Mouse (Mus musculus) lung, embryonic 15.5 days (tissue): Measurements from ENCODE around the gene Fpr1. TPM values are rescaled to one million over a fixed set of nuclear protein-coding genes. Genes with fewer than 3 reads are reported as not detected.
A peak's percentile ranks its signal among the peaks of the same experiment; 100 is the strongest.
"Not testable (repeated sequence)": the region's sequence is repeated elsewhere in the genome, so short reads cannot be mapped to it uniquely, and the experiment has no call there.

ENCODE experiments used
- ATAC-seq: fragments of 200-750 bp; cut with Nextera tagmentation; 2 replicates; pipeline ENCODE4 v1.8.0; 2017; ENCODE audit warnings: moderate number of reproducible peaks, borderline replicate concordance; ENCODE audit not compliant: low FRiP score, low TSS enrichment; ENCODE audit errors: extremely low read depth
- H3K27ac ChIP-seq: fragments of 300-500 bp; sonication (generic); 2 replicates; pipeline ENCODE4 v1.5.1; 2015; ENCODE audit warnings: moderate library complexity, mild to moderate bottlenecking, inconsistent platforms
- H3K27me3 ChIP-seq: fragments of 300-500 bp; sonication (generic); 2 replicates; pipeline ENCODE4 v1.6.1; 2015; ENCODE audit warnings: inconsistent platforms
- H3K36me3 ChIP-seq: fragments of 300-500 bp; sonication (generic); 2 replicates; pipeline ENCODE4 v1.6.1; 2015; ENCODE audit warnings: inconsistent platforms
- H3K4me1 ChIP-seq: fragments of 300-500 bp; sonication (generic); 2 replicates; pipeline ENCODE4 v1.6.1; 2015; ENCODE audit warnings: inconsistent platforms
- H3K4me2 ChIP-seq: fragments of 300-500 bp; sonication (generic); 2 replicates; pipeline ENCODE4 v1.6.1; 2015; ENCODE audit warnings: inconsistent platforms, mild to moderate bottlenecking, moderate library complexity
- H3K4me3 ChIP-seq: fragments of 300-500 bp; sonication (generic); 2 replicates; pipeline ENCODE4 v1.5.1; 2015; ENCODE audit warnings: mild to moderate bottlenecking, inconsistent platforms
- H3K9ac ChIP-seq: fragments of 300-500 bp; sonication (generic); 2 replicates; pipeline ENCODE4 v1.6.1; 2015; ENCODE audit warnings: inconsistent platforms
- H3K9me3 ChIP-seq: fragments of 300-500 bp; sonication (generic); 2 replicates; pipeline ENCODE4 v1.6.1; 2016; ENCODE audit warnings: inconsistent platforms
- WGBS: fragments of 180-500 bp; shearing (Covaris S2); methylation state at CpG from one replicate; pipeline ENCODE4 v1.1.7; 2015; 5-methylcytosine and 5-hydroxymethylcytosine counted together
- polyA plus RNA-seq: library from polyadenylated mRNA; unstranded; fragments of >200 nt; fragmentation: Nextera tagmentation; extraction: Ambion mirVana; gene quantifications from 2 replicates; pipeline ENCODE4 v1.2.1, GENCODE M21; 2015

The Fpr1 gene
- polyA plus RNA-seq, 1 experiment from 2014 or later: 0.91 TPM

DNA sequence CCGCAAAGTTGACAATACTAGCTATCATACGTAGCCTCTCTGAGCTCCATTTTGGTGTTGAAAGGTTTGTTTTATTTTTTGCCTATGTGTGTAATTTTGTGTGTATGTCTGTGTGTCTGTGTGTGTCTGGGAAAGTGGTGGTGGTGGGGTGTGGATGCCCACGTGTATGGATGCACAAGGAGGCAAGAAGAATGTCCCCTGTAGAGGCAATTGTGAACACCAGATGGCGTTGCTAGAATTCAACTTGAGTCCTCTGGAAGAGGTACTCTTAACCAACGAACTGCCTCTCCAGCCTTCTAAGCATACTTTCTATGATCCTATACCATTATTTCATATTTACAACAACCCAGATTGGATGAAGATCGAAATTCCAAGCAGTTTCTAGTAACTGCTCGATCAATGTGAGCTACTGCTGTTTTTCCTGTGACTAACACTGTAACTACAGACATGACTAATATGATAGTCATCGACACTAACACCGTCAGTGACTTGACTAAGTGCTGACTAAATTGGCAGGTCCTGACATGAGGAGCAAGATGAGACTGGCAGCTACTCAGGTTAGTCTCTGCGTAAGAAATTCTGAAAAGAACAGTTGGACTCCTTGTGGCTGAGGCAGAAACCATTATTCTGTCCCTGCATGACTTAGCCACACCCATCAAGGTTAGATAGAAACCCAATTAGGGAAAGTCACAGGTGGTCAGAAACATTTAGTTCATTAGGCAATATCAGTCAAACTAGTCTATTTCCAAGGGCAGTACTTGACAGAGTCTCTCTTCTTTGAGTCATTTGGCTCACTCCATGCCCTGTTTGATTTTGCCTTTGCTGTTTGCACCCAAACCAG, 38.3 kb downstream of the Fpr1 start:
- ATAC-seq: no peak
- Histone ChIP-seq H3K36me3 (peaks cover 21% of the 10 kb centered on the region), H3K9ac (no peak overlapping the region), H3K27ac (no peak overlapping the region), H3K4me3 (no peak overlapping the region), H3K9me3 (no peaks in the 10 kb centered on the region), H3K4me2 (no peak overlapping the region), H3K27me3 (no peaks in the 10 kb centered on the region), H3K4me1 (no peaks in the 10 kb centered on the region)
- 71% methylated on average over 10 of the region's 10 CpGs for WGBS

- WGBS: 63% methylated on average over 3 of the region's 3 CpGs
- H3K9me3 ChIP-seq, H3K4me3 ChIP-seq, ATAC-seq, H3K4me2 ChIP-seq, H3K27ac ChIP-seq, H3K9ac ChIP-seq, H3K27me3 ChIP-seq, H3K4me1 ChIP-seq: not testable (repeated sequence)
- H3K36me3 ChIP-seq: peaks cover 29% of the 10 kb centered on the region
Observed at GRCm38 (mm10) chr17:17844606-17845005, 39.1 kb downstream of the Fpr1 start.

DNA sequence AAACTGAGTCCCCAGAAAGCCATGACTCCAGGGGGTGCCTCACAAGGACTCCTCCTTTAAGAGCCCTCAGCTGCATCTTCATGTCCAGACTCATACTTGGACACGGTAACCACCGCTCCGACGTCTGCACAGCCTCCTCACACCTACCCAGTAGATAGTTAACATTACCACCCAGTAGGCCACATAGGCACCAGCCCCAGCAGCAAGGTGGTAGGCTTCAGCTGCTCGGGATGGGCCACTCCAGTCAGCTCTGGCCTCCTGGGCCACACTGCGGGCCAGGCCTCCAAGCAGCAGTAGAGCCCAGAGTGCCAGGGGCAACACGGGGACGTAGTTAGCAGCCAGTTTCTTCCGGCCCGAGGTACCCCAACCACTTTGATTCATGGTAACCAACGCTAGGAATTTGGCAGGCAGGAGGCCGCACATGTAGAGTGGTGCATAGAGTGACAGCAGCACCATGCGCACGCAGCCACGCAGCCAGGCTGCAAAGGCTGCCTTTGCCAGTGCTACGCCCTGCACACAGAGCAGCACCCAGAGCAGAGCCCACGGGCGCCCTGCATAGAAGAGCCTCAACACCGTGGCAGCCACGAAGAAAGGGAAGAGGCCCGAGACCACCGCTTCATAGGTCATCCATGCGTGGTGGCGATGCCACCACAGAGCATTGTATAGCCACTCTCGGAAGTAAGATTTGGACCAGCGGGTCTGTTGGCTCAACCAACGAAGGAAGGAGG, 40.0 kb downstream of the Fpr1 start:
- 65% methylated on average over 27 of the region's 27 CpGs for WGBS

GRCm38 (mm10) chr17:17840796-17841195, 42.9 kb downstream of the Fpr1 start:
- Histone ChIP-seq H3K4me2 (no peak overlapping the region), H3K27me3 (no peaks in the 10 kb centered on the region), H3K9me3 (no peaks in the 10 kb centered on the region), H3K4me3 (no peak overlapping the region), H3K4me1 (peaks cover 20% of the 10 kb centered on the region), H3K36me3 (peaks cover 47% of the 10 kb centered on the region), H3K9ac (no peak overlapping the region), H3K27ac (no peak overlapping the region)
- WGBS: 89% methylated on average over 7 of the region's 7 CpGs
- ATAC-seq: no peak

More for the DNA sequence above, 40.0 kb downstream of the Fpr1 start:
- Histone ChIP-seq H3K4me3 (no peak overlapping the region), H3K9ac (no peak overlapping the region), H3K4me2 (no peak overlapping the region), H3K4me1 (no peaks in the 10 kb centered on the region; the same call in 1 of the 2 replicates), H3K27me3 (no peaks in the 10 kb centered on the region), H3K9me3 (no peaks in the 10 kb centered on the region), H3K36me3 (peaks cover 35% of the 10 kb centered on the region), H3K27ac (no peak overlapping the region)
- peak; percentile 52; the same call in 1 of the 2 replicates for ATAC-seq

- Histone ChIP-seq H3K9me3 (no peaks in the 10 kb centered on the region), H3K27ac (no peak overlapping the region), H3K4me2 (no peak overlapping the region), H3K4me3 (no peak overlapping the region), H3K9ac (no peak overlapping the region), H3K36me3 (peaks cover 49% of the 10 kb centered on the region), H3K27me3 (no peaks in the 10 kb centered on the region), H3K4me1 (peaks cover 35% of the 10 kb centered on the region)
- 90% methylated on average over 2 of the region's 2 CpGs for WGBS
- no peak for ATAC-seq
Observed at GRCm38 (mm10) chr17:17839276-17839675, 44.5 kb downstream of the Fpr1 start.

- peak overlapping the region; percentile 34 for H3K9ac ChIP-seq
- H3K27me3 ChIP-seq: no peaks in the 10 kb centered on the region
- under 1% methylated on average over 42 of the region's 43 CpGs for WGBS
- H3K27ac ChIP-seq: peak overlapping the region; percentile 86
- H3K4me3 ChIP-seq: peak overlapping the region; percentile 42
- ATAC-seq: peak; percentile 97
- H3K4me2 ChIP-seq: peak overlapping the region; percentile 54
- peaks cover 57% of the 10 kb centered on the region for H3K36me3 ChIP-seq
- peaks cover 47% of the 10 kb centered on the region for H3K4me1 ChIP-seq
- no peaks in the 10 kb centered on the region for H3K9me3 ChIP-seq
Observed at GRCm38 (mm10) chr17:17837919-17838701, 45.6 kb downstream of the Fpr1 start.

DNA sequence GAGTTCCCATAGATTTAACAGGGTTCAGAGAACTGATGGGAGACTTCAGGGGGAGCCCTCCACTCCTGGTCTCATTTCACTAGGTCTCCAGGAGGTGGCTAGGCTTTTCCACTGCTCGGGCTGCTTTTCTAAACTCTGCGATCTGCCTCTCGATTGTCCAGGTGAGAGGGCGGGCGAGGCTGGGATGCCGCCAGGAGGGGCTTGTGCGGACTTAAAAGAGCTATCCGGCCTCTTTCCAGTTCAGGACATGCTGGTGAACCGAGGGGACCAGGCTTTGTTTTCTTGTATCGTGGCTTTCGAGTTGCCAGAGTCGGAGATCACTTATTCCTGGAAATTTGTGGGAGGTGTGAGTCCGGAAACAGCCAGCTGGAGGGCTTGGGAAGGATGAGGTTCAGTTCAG, 46.3 kb downstream of the Fpr1 start:
- Histone ChIP-seq H3K27me3 (no peaks in the 10 kb centered on the region), H3K9ac (peak overlapping the region; percentile 17; the same call in 1 of the 2 replicates), H3K4me3 (peak overlapping the region; percentile 42), H3K4me1 (peaks cover 47% of the 10 kb centered on the region), H3K4me2 (peak overlapping the region; percentile 54), H3K27ac (peak overlapping the region; percentile 86), H3K36me3 (peaks cover 56% of the 10 kb centered on the region), H3K9me3 (no peaks in the 10 kb centered on the region)
- 7% methylated on average over 13 of the region's 13 CpGs for WGBS
- no peak for ATAC-seq

DNA sequence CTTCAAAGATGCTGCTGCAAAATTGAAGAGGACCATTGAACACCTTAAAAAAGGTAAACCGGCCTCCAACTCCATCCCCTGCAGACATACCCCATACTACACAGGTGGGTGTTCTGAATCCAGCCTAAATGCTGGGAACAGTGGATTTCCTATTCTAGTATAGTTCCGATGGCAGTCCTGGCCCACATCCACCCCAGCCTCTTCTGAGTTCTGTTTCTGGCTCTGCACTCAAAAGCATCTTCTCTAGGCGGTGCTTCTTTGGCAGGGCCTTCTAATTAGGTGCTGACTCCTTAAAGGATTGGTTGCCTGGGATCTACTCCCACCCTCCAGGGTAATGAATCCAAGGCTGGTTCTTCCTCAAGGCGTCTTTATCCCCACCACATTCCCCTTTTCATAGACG, 47.6 kb downstream of the Fpr1 start:
- ATAC-seq: no peak
- Histone ChIP-seq H3K4me1 (peaks cover 59% of the 10 kb centered on the region), H3K4me3 (no peak overlapping the region), H3K9ac (no peak overlapping the region), H3K9me3 (no peaks in the 10 kb centered on the region), H3K4me2 (no peak overlapping the region), H3K36me3 (peaks cover 57% of the 10 kb centered on the region), H3K27ac (no peak overlapping the region), H3K27me3 (no peaks in the 10 kb centered on the region)
- 58% methylated on average over 5 of the region's 5 CpGs for WGBS

DNA sequence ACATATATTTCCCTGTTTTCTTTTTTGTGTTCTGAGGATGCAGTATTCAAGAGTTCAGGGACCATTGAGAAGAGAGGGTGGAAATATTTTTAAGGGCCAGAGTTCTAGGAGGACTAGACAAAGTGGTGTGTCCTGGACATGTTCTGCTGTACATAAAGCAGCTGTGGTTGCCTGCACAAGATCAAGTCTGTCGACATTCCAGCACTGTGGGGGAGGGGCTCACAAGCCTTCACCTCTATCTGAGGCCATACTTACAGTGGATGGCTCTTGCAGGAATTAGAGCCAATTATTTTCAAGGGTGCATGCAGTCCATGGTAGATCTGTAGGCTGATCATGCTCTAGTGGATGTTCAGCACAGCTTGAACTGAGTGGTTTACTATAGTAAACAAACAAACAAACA, 48.8 kb downstream of the Fpr1 start:
- WGBS: 0% methylated on average over 1 of the region's 1 CpGs
- Histone ChIP-seq H3K36me3 (peaks cover 47% of the 10 kb centered on the region), H3K27ac (peak overlapping the region; percentile 8; the same call in 1 of the 2 replicates), H3K4me3 (no peak overlapping the region), H3K9ac (no peak overlapping the region), H3K4me1 (peaks cover 71% of the 10 kb centered on the region), H3K4me2 (0 out of 2 replicates have a peak overlapping the region, but pooled peaks have one; percentile 4), H3K27me3 (no peaks in the 10 kb centered on the region), H3K9me3 (no peaks in the 10 kb centered on the region)
- ATAC-seq: no peak

DNA sequence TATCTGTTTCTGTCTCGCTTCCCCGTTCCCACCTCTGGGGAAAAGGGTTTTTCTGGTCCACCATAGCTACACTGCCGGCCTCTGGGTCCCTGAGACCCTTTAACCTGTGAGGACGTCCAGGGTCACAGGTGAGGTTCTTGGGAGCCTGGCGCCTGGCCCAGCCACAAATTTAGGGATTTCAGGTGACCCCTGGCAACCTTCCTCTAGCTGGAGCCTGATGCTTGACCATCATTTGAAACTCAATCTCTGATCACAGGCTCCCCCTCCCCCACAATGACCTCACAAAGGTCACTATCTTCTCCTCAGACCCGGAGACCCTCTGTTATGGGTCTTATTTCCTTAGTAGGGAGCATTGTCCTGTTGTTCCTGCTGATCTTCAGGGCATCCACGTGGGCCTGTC, 53.0 kb downstream of the Fpr1 start:
- no peaks in the 10 kb centered on the region for H3K9me3 ChIP-seq
- no peak overlapping the region for H3K27ac ChIP-seq
- H3K4me3 ChIP-seq: peak overlapping the region; percentile 84; the same call in 1 of the 2 replicates
- ATAC-seq: no peak
- H3K4me2 ChIP-seq: peak overlapping the region; percentile 80
- H3K27me3 ChIP-seq: no peaks in the 10 kb centered on the region
- WGBS: 58% methylated on average over 7 of the region's 7 CpGs
- H3K4me1 ChIP-seq: peaks cover 57% of the 10 kb centered on the region
- no peak overlapping the region for H3K9ac ChIP-seq
- peaks cover 26% of the 10 kb centered on the region for H3K36me3 ChIP-seq

GRCm38 (mm10) chr17:17829816-17830535, 53.8 kb downstream of the Fpr1 start:
- Histone ChIP-seq H3K9me3 (no peaks in the 10 kb centered on the region), H3K4me2 (peak overlapping the region; percentile 80), H3K9ac (peak overlapping the region; percentile 78), H3K4me1 (peaks cover 53% of the 10 kb centered on the region), H3K36me3 (peaks cover 25% of the 10 kb centered on the region), H3K4me3 (peak overlapping the region; percentile 84), H3K27me3 (no peaks in the 10 kb centered on the region), H3K27ac (peak overlapping the region; percentile 99)
- WGBS: 44% methylated on average over 21 of the region's 23 CpGs
- ATAC-seq: no peak
